ENCODE assay signal across 9 mouse cellular contexts in the genomic region with DNA sequence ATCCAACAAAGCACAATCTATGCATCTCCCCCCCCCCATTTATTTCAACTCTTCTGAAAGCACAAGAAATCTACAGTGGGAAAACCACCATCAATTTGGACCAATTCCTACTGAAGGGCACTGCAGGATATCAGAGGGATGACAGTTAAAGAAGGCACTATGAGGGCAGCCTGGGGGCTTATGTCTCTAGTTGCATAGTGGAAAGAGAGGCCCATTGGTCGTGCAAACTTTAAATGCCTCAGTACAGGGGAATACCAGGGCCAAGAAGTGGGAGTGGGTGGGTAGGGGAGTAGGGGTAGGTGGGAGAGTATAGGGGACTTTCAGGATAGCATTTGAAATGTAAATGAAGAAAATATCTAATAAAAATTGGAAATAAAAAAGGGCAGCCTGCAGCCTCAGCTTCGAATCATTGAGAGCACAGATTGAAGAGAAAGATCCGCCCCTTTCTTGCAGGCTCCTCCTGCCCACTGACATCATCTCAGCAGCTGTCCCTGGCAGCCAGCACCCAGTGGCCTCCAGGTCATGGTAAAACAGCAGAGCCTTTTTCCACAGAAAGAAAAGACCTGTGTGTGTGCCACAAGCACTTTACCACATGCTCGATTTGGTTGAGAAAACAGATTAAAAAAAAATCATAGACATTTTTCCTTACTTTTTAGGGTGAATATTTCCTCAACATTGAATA.
A peak's percentile ranks its signal among the peaks of the same experiment; 100 is the strongest.
DNase-seq lines count a peak whose midpoint lies in the region; ATAC-seq and TF ChIP-seq lines count a peak whose summit lies in the region.
"Had no signal": no experiment of that assay in that cellular context is flagged by ENCODE, and none has a peak within 500 bp of the region (broad histone marks: within the 10 kb centered on the region; RNA-seq: fewer than 3 reads in every experiment).

No protein-coding gene starts in this region.

- H3K27ac ChIP-seq in neural tube, embryonic 11.5 days (ENCODE audit: low read depth, low read length): no peak overlapping the region
- H3K27ac ChIP-seq in forebrain, embryonic 12.5 days: no peak overlapping the region

- H3K4me2 ChIP-seq in neural tube, embryonic 11.5 days (ENCODE audit: low read depth): no peak overlapping the region
- H3K4me2 ChIP-seq in forebrain, embryonic 12.5 days: no peak overlapping the region
- H3K4me2 ChIP-seq in myocyte (ENCODE audit: low read depth): no peak overlapping the region

- WGBS in neural tube, embryonic 11.5 days: 57% methylated on average over 4 of the region's 4 CpGs
- 53% methylated on average over 4 of the region's 4 CpGs for whole genome bisulfite sequencing in forebrain, embryonic 12.5 days

- DNase-seq in heart, postnatal 10 days: peak; percentile 7 to 12
- DNase-seq in heart, postnatal 25 days (ENCODE audit: low spot score): no peak
- peak; percentile 16 for DNase-seq in neural tube, embryonic 11.5 days (ENCODE audit: low spot score)
- no peak for DNase-seq in neural tube, embryonic 10.5 days (ENCODE audit: extremely low spot score, low spot score)
- no peak for DNase-seq in thymus, postnatal 4 days
- DNase-seq: thymus, postnatal 14 days had no signal

- no peaks in the 10 kb centered on the region for H3K27me3 ChIP-seq in neural tube, embryonic 11.5 days (ENCODE audit: control insufficient read depth, insufficient read depth, low read length)
- no peaks in the 10 kb centered on the region for H3K27me3 ChIP-seq in forebrain, embryonic 12.5 days
- H3K27me3 ChIP-seq in myocyte (ENCODE audit: control insufficient read depth, insufficient read depth, insufficient read length): no peaks in the 10 kb centered on the region

- no peaks in the 10 kb centered on the region for H3K79me2 ChIP-seq in myocyte (ENCODE audit: control insufficient read depth, insufficient read depth)

- H3ac ChIP-seq in myocyte (ENCODE audit: control insufficient read depth, insufficient read length): no peak overlapping the region

- intact Hi-C loops in heart, postnatal 10 days (cut with DNase I): no loop called here
- intact Hi-C loops in heart, postnatal 25 days (cut with DNase I): no loop called here

- H3K36me3 ChIP-seq in neural tube, embryonic 11.5 days (ENCODE audit: control insufficient read depth, insufficient read depth, low read length): no peaks in the 10 kb centered on the region
- no peaks in the 10 kb centered on the region for H3K36me3 ChIP-seq in forebrain, embryonic 12.5 days (replicated peaks)
- H3K36me3 ChIP-seq in myocyte (ENCODE audit: control insufficient read depth, insufficient read depth): no peaks in the 10 kb centered on the region

- no peak for TF ChIP-seq POLR2A in myocyte (IDR thresholded peaks at IDR 0.05; ENCODE audit: insufficient read length, low read depth)

- H3K4me3 ChIP-seq in neural tube, embryonic 11.5 days (ENCODE audit: low read depth, low read length): no peak overlapping the region
- no peak overlapping the region for H3K4me3 ChIP-seq in forebrain, embryonic 12.5 days (replicated peaks)
- H3K4me3 ChIP-seq in myocyte: no peak overlapping the region

- ATAC-seq in neural tube, embryonic 11.5 days (ENCODE audit: insufficient read depth, low FRiP score, low TSS enrichment): no peak
- ATAC-seq in forebrain, embryonic 12.5 days (ENCODE audit: low FRiP score): 0 out of 2 replicates have a peak, but pooled peaks have one; percentile 65
- no peak for ATAC-seq in megakaryocyte-erythroid progenitor cell, adult 5-6 weeks (replicated peaks; ENCODE audit: low FRiP score, low TSS enrichment, poor library complexity, severe bottlenecking)

- no peak overlapping the region for H3K9ac ChIP-seq in neural tube, embryonic 11.5 days (ENCODE audit: low read length)
- H3K9ac ChIP-seq in forebrain, embryonic 12.5 days: no peak overlapping the region

- H3K4me1 ChIP-seq in neural tube, embryonic 11.5 days (ENCODE audit: control insufficient read depth, insufficient read depth, low read length): no peaks in the 10 kb centered on the region
- H3K4me1 ChIP-seq in forebrain, embryonic 12.5 days: no peaks in the 10 kb centered on the region

- H3K9me3 ChIP-seq in neural tube, embryonic 11.5 days (ENCODE audit: control insufficient read depth, low read length): no peaks in the 10 kb centered on the region
- H3K9me3 ChIP-seq in forebrain, embryonic 12.5 days: no peaks in the 10 kb centered on the region

TF ChIP-seq in myocyte, 11 proteins besides CTCF, POLR2A, EP300 and RAD21:
- TF ChIP-seq MYOG (IDR thresholded peaks at IDR 0.05; ENCODE audit: control insufficient read depth in 1 of 3, insufficient read depth in 1 of 3, insufficient read length in 2 of 3, low read depth in 2 of 3) (peak in 2 of 3 experiments; percentile 27 to 78), TCF3 (IDR thresholded peaks at IDR 0.05; ENCODE audit: insufficient read length, low read depth) (no peak), USF1 (IDR thresholded peaks at IDR 0.05; ENCODE audit: low read depth) (no peak), MYOD1 (IDR thresholded peaks at IDR 0.05; ENCODE audit: control insufficient read depth in 1 of 3, insufficient read length in 2 of 3, low read depth in 2 of 3) (peak; percentile 12 to 72 (median 58)), MAX (IDR thresholded peaks at IDR 0.05; ENCODE audit: low read depth) (no peak)

Comparison
In these comparisons a context has a peak if more than half of its experiments do, and no peak if none do; other contexts are left out.
1. DNase-seq: peak in heart, postnatal 10 days (2 of 2) and neural tube, embryonic 11.5 days (single experiment); none in heart, postnatal 25 days (single experiment), neural tube, embryonic 10.5 days (single experiment) and thymus, postnatal 4 days (single experiment).